Mouse (Mus musculus): ENCODE results near the gene Gm20388. TPM values are rescaled to one million over a fixed set of nuclear protein-coding genes. Genes with fewer than 3 reads are reported as not detected.
"Not testable (repeated sequence)": the region's sequence is repeated elsewhere in the genome, so short reads cannot be mapped to it uniquely, and the experiment has no call there.

The Gm20388 gene
- polyA plus RNA-seq, 1 experiment from 2014 or later: not detected

GRCm38 (mm10) chr8:122319045-122319707, 2408.5 kb downstream of the Gm20388 start:
- Histone ChIP-seq H3K27ac (peak overlapping the region; percentile 97), H3K4me1 (replicated peaks) (peaks cover 100% of the 10 kb centered on the region), H3K4me2 (peak overlapping the region; percentile 54), H3K9me3 (replicated peaks) (no peaks in the 10 kb centered on the region), H3K9ac (peak overlapping the region; percentile 99), H3K27me3 (no peaks in the 10 kb centered on the region), H3K36me3 (peaks cover 84% of the 10 kb centered on the region), H3K4me3 (replicated peaks) (0 out of 2 replicates have a peak overlapping the region, but pooled peaks have one; percentile 8)
- WGBS (ENCODE audit: insufficient replicate concordance): 16% methylated on average over 11 of the region's 11 CpGs
- DNase-seq: peak; percentile 72
- no peak for ATAC-seq (ENCODE audit: low read depth)

GRCm38 (mm10) chr8:122319708-122320075, 2409.1 kb downstream of the Gm20388 start:
- Histone ChIP-seq H3K9ac (peak overlapping the region; percentile 99), H3K27ac (peak overlapping the region; percentile 97)

DNA sequence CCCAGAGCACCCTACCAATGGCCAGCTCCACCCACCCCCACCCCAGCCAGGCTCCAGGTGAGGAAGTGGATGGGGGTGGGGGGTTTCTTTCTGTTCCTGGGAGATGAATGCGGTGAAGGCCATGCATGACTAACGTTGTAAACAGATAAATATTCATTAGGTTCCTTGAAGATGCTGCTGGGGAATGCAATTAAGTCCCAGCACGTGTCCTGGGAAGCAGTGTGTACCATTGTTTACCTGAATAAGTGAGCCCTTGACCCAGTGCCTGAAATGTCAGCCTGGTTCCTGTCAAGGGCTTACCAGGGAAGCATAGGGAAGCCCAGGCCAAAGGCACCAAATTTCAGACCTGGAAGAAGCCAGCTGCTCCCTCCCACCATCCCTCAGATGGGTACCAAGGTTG, 2409.9 kb downstream of the Gm20388 start:
- peaks cover 84% of the 10 kb centered on the region for H3K36me3 ChIP-seq
- peak overlapping the region; percentile 99 for H3K9ac ChIP-seq
- H3K27me3 ChIP-seq: no peaks in the 10 kb centered on the region
- peak overlapping the region; percentile 69 for H3K4me2 ChIP-seq
- DNase-seq: no peak
- no peak for ATAC-seq (ENCODE audit: low read depth)
- 0 out of 2 replicates have a peak overlapping the region, but pooled peaks have one; percentile 39 for H3K4me3 ChIP-seq (replicated peaks)
- H3K4me1 ChIP-seq (replicated peaks): peaks cover 100% of the 10 kb centered on the region
- no peaks in the 10 kb centered on the region for H3K9me3 ChIP-seq (replicated peaks)
- WGBS (ENCODE audit: insufficient replicate concordance): 27% methylated on average over 3 of the region's 3 CpGs
- H3K27ac ChIP-seq: peak overlapping the region; percentile 97

More at GRCm38 (mm10) chr8:122319708-122320075, 2409.1 kb downstream of the Gm20388 start:
- Histone ChIP-seq H3K4me2 (peak overlapping the region; percentile 69), H3K4me3 (replicated peaks) (no peak overlapping the region), H3K4me1 (replicated peaks) (peaks cover 100% of the 10 kb centered on the region), H3K27me3 (no peaks in the 10 kb centered on the region), H3K36me3 (peaks cover 84% of the 10 kb centered on the region), H3K9me3 (replicated peaks) (no peaks in the 10 kb centered on the region)
- ATAC-seq (ENCODE audit: low read depth) (no peak), DNase-seq (no peak)
- WGBS (ENCODE audit: insufficient replicate concordance): 24% methylated on average over 7 of the region's 7 CpGs

GRCm38 (mm10) chr8:122321455-122321921, 2410.8 kb downstream of the Gm20388 start:
- Histone ChIP-seq H3K4me2 (peak overlapping the region; percentile 69), H3K9me3 (replicated peaks) (no peaks in the 10 kb centered on the region), H3K36me3 (peaks cover 84% of the 10 kb centered on the region), H3K27ac (peak overlapping the region; percentile 97), H3K4me1 (replicated peaks) (peaks cover 100% of the 10 kb centered on the region), H3K27me3 (no peaks in the 10 kb centered on the region), H3K4me3 (replicated peaks) (peak overlapping the region; percentile 39), H3K9ac (peak overlapping the region; percentile 99)
- peak; percentile 88 for ATAC-seq (ENCODE audit: low read depth)
- DNase-seq: peak; percentile 97
- WGBS (ENCODE audit: insufficient replicate concordance): 12% methylated on average over 10 of the region's 10 CpGs

- H3K9ac ChIP-seq: peak overlapping the region; percentile 99
- peaks cover 84% of the 10 kb centered on the region for H3K36me3 ChIP-seq
- peak overlapping the region; percentile 69 for H3K4me2 ChIP-seq
- DNase-seq (no peak), ATAC-seq (ENCODE audit: low read depth) (no peak)
- peak overlapping the region; percentile 39 for H3K4me3 ChIP-seq (replicated peaks)
- H3K27me3 ChIP-seq: no peaks in the 10 kb centered on the region
- 31% methylated on average over 7 of the region's 7 CpGs for WGBS (ENCODE audit: insufficient replicate concordance)
- peaks cover 100% of the 10 kb centered on the region for H3K4me1 ChIP-seq (replicated peaks)
- no peaks in the 10 kb centered on the region for H3K9me3 ChIP-seq (replicated peaks)
- H3K27ac ChIP-seq: peak overlapping the region; percentile 97
Measured at GRCm38 (mm10) chr8:122322126-122322525, 2411.5 kb downstream of the Gm20388 start.

GRCm38 (mm10) chr8:122322792-122323191, 2412.2 kb downstream of the Gm20388 start:
- H3K9me3 ChIP-seq (replicated peaks): no peaks in the 10 kb centered on the region
- DNase-seq: peak; percentile 70
- no peaks in the 10 kb centered on the region for H3K27me3 ChIP-seq
- peak overlapping the region; percentile 97 for H3K27ac ChIP-seq
- peak overlapping the region; percentile 39 for H3K4me3 ChIP-seq (replicated peaks)
- ATAC-seq (ENCODE audit: low read depth): peak; percentile 37
- H3K9ac ChIP-seq: peak overlapping the region; percentile 99
- peaks cover 100% of the 10 kb centered on the region for H3K4me1 ChIP-seq (replicated peaks)
- H3K4me2 ChIP-seq: peak overlapping the region; percentile 69
- H3K36me3 ChIP-seq: peaks cover 84% of the 10 kb centered on the region
- WGBS (ENCODE audit: insufficient replicate concordance): 11% methylated on average over 11 of the region's 11 CpGs

DNA sequence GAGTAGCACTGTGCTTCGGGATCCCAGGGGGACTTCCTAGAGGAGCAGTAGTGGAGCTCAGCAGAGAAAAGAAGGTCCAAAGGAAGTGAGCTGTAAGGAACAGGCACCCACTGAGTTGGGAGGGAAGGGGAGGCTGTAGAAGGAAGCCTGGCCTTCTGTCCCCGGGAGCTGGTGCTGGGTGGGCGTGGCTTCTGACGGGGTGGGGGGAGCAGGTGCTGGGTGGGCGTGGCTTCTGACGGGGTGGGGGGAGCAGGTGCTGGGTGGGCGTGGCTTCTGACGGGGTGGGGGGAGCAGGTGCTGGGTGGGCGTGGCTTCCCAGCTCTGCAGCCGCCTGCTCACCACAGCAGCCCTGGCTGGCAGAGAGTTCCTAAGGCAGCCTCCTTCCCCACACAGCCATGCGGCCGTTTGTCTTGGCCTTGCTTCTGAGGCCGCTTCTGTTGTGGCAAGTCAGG, 2413.3 kb downstream of the Gm20388 start:
- peak; percentile 68 for DNase-seq
- peak overlapping the region; percentile 69 for H3K4me2 ChIP-seq

DNA sequence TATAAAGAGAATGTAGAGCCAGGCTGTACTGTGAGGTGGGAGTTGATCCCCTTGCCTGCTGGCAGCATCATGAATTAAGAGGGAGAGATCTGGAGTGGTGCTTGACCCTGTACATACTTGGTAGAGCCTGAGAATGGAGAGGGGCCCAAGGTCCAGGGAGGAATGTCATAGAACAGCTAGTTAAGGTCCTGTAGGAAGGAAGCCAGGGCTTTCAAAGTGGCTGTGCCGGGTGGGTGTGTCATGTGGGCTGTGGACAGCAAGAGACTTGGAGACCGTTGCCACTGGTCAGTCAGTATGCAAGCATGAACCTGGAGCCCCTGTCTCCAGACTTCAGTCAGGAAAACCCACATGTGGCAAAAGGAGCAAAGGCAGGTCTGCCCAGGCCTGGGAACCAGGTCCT, 2414.6 kb downstream of the Gm20388 start:
- Histone ChIP-seq H3K9ac (peak overlapping the region; percentile 75), H3K9me3 (replicated peaks) (no peaks in the 10 kb centered on the region), H3K4me2 (peak overlapping the region; percentile 69), H3K36me3 (peaks cover 91% of the 10 kb centered on the region), H3K27ac (peak overlapping the region; percentile 97), H3K4me3 (replicated peaks) (no peak overlapping the region; the same call in 1 of the 2 replicates), H3K4me1 (replicated peaks) (peaks cover 100% of the 10 kb centered on the region), H3K27me3 (no peaks in the 10 kb centered on the region)
- DNase-seq (no peak), ATAC-seq (ENCODE audit: low read depth) (no peak)
- WGBS (ENCODE audit: insufficient replicate concordance): 61% methylated on average over 2 of the region's 2 CpGs

More for the DNA sequence above, 2413.3 kb downstream of the Gm20388 start:
- ATAC-seq (ENCODE audit: low read depth); H3K9me3 ChIP-seq (replicated peaks); H3K27me3 ChIP-seq: not testable (repeated sequence)
- H3K27ac ChIP-seq: peak overlapping the region; percentile 97
- peaks cover 100% of the 10 kb centered on the region for H3K4me1 ChIP-seq (replicated peaks)
- peak overlapping the region; percentile 39 for H3K4me3 ChIP-seq (replicated peaks)
- WGBS (ENCODE audit: insufficient replicate concordance): 4% methylated on average over 9 of the region's 13 CpGs
- H3K36me3 ChIP-seq: peaks cover 88% of the 10 kb centered on the region
- H3K9ac ChIP-seq: peak overlapping the region; percentile 99

DNA sequence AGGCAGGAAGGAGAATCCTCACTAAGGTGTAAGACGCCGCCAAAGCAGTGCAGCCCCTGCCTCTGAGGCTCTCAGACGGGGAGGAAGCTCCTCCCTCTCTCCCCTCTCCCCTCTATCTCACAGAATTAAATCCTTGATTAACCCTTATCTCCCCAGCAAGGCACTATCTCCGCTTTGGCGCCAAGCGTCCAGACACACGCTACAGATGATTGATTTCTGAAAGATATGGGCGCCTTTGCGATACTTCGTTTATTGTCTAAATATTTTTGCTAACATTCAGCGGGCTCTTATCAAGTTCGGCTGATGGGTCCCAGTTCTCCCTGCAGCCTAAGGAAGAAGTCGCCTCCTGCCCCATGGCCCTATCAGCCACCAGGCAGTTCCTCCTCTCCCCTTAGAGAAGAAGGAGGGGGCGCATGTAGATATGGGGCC, 2415.5 kb downstream of the Gm20388 start:
- H3K36me3 ChIP-seq: peaks cover 91% of the 10 kb centered on the region
- WGBS (ENCODE audit: insufficient replicate concordance): 12% methylated on average over 14 of the region's 14 CpGs
- peak overlapping the region; percentile 19 for H3K4me3 ChIP-seq (replicated peaks)
- no peak for DNase-seq
- no peaks in the 10 kb centered on the region for H3K9me3 ChIP-seq (replicated peaks)
- peak overlapping the region; percentile 97 for H3K27ac ChIP-seq
- H3K4me2 ChIP-seq: peak overlapping the region; percentile 69
- ATAC-seq (ENCODE audit: low read depth): no peak
- peak overlapping the region; percentile 75 for H3K9ac ChIP-seq
- H3K27me3 ChIP-seq: no peaks in the 10 kb centered on the region
- H3K4me1 ChIP-seq (replicated peaks): peaks cover 100% of the 10 kb centered on the region

- Histone ChIP-seq H3K27me3 (no peaks in the 10 kb centered on the region), H3K4me1 (replicated peaks) (peaks cover 95% of the 10 kb centered on the region), H3K4me2 (peak overlapping the region; percentile 52), H3K4me3 (replicated peaks) (peak overlapping the region; percentile 12; the same call in 1 of the 2 replicates), H3K9ac (peak overlapping the region; percentile 75), H3K9me3 (replicated peaks) (no peaks in the 10 kb centered on the region), H3K36me3 (peaks cover 99% of the 10 kb centered on the region), H3K27ac (peak overlapping the region; percentile 97)
- ATAC-seq (ENCODE audit: low read depth) (no peak), DNase-seq (no peak)
- WGBS (ENCODE audit: insufficient replicate concordance): 62% methylated on average over 8 of the region's 8 CpGs
Measured at GRCm38 (mm10) chr8:122329072-122329471, 2418.4 kb downstream of the Gm20388 start.

DNA sequence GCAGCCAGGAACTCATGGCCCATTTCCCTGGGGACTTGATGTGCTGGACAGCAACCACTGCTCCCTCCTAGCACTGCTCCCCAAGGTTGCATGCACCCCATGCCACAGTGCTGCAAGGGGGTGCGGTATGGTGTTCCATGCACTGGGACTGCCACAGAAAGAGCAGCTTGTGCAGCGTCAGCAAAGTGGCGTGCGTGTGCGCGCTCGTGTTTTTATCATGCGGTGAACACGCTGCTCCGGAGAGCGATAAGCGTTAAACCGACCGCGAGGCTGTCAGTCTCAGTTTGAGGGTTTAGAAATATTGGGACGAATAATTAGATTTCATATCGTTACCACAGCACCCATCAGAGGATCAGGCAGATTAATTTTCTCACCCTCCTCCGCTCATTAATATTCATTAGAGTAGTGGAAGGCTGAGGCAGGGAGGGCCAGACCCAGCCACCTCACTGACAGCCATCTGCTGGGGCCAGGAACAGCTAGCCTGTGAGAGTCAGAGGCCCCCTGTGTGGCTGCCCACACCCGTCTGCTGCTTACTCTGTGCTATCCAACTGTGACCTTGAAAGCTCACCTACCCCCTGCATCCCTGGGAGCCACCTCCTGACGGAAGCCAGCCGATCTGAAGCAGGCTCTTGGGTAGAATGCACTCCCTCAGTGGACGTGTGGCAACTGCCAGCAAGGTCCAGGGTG, 2419.1 kb downstream of the Gm20388 start:
- DNase-seq (peak; percentile 57), ATAC-seq (ENCODE audit: low read depth) (peak; percentile 52)
- peak overlapping the region; percentile 97 for H3K27ac ChIP-seq
- H3K4me2 ChIP-seq: peak overlapping the region; percentile 52
- peak overlapping the region; percentile 20 for H3K4me3 ChIP-seq (replicated peaks)
- peaks cover 5% of the 10 kb centered on the region for H3K9me3 ChIP-seq (replicated peaks)
- H3K36me3 ChIP-seq: peaks cover 99% of the 10 kb centered on the region
- peak overlapping the region; percentile 75 for H3K9ac ChIP-seq
- no peaks in the 10 kb centered on the region for H3K27me3 ChIP-seq
- H3K4me1 ChIP-seq (replicated peaks): peaks cover 89% of the 10 kb centered on the region
- WGBS (ENCODE audit: insufficient replicate concordance): 40% methylated on average over 22 of the region's 22 CpGs

All from liver, embryonic 13.5 days (tissue).